Mouse (Mus musculus) cerebellum, adult 11 months (tissue): ENCODE measurements around the gene BC028528.
"Not testable (repeated sequence)": the region's sequence is repeated elsewhere in the genome, so short reads cannot be mapped to it uniquely, and the experiment has no call there.

ENCODE experiments used
- DNase-seq: peaks from one replicate; pipeline ENCODE4 v3.0.0; 2022

The BC028528 gene

DNA sequence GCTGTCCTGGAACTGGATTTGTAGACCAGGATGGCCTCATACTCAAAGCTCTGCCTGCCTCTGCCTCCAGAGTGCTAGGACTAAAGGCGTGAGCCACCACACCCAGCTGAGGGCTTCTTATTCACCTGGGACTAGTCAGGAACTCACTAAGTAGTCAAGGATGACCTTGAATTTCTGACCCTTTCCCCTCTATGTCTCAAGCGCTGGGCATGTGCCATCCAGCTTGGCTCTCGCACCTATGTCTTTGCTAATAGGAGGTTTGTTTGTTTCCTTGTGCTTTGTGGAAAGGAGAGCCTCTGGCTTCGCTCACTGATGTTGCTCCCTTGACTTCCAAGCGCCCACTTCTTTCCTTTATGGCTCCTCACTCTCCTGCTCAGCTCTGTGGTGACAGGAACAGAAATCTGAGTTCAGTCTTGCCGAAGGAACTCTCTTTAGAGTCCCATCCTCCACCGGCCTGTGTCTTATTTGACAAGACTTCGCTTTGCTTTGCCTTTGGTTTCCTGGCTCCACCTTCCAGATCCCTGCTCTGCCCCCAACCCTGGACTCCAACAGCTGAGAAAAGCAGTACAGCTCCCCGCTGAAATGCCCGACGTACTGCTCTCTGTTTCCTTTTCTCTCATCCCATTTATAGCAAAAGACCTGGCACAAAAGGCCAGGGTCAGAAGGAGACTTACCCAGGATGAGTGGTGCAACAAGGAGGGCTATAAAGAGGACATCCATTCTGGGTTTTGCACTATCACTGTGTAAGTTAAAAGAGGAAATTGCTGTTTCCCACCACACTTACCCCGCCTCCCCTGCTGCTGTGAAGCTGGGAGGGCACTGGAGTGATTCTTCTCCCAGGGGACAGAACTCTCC, at the start of gene BC028528:
Gene BC028528 (minus strand): TSS at position 795 of the 855 bp plus-strand sequence.
- DNase-seq = no peak

DNA sequence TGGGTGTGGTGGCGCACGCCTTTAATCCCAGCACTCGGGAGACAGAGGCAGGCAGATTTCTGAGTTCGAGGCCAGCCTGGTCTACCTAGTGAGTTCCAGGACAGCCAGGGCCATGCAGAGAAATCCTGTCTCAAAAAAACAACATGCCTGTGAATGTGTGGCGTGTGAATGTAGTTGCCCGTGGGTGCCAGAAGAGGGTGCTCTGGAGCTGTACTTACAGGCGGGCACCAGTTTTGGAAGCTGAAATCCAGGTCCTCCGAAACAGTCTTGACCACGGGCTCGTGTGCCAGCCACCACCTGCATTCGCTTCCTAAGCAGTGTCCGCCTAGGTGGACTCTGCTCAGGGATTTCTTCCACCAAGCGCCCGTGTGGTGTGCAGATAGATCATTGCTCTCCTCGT, 47.0 kb upstream of the BC028528 start:
- no peak for DNase-seq

DNA sequence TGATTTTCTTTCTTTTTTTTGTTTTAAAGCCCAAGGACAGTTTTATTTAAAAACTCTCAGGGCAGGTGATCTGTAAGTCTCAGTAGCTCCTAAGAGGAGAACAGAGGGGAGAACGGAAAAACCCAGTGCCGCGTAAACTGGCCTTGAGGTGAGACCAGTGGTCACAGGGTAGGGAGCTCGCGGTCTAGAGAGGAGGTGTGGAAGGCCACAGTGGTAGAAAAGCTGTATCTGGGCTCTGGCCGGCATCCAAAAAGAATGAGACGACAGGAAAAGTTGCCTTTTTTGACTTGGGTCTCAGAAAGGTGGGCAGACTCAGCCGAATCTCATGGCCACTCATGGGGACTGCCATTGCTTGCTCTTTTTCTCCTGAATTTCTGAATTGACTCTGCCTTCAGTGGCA, 46.4 kb upstream of the BC028528 start:
- DNase-seq = no peak

DNA sequence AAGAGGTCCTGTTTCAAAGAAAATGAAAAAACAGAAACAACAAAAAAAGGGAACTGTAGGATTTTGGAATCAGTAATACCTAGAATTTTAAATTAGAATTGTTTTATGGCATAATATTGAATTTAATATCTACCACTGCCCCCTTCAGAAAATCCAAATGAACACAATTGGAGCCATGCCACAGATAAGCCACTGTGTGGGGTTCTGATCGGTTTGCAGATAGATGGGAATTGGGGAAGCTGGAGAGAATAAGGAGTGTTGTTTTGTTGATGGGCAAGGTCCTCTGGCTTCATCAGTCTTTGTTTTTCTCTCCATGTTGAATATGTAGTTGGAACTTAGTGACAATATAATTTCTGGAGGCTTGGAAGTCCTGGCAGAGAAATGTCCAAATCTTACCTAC, 42.6 kb upstream of the BC028528 start:
- no peak for DNase-seq

DNA sequence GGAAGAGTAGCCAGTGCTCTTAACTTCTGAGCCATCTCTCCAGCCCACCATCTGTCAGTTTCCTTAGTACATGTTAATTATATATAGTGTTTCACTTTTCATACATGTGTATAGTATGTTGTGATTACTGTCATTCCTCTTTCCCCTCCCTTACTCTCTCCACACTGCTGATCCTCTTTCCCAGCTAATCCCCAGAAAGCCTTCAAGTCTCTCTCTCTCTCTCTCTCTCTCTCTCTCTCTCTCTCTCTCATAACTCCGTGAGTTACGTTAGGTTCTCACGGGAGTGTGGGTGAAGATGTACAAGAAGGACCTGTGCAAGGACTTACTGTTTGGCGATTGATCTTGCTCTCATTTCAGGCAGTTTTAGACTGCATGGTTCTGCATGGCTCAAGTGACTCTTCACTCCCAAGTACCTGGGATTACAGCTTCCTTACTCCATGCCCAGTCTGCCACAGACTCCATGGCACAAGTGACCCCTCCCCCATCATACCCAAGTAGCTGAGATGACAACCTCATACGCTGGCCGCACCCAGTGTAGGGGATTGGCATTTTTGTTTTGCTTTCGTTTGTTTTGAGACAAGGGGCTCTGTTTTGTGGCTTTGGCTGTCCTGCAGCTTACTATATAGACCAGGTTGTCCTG, 41.4 kb upstream of the BC028528 start:
- DNase-seq = no peak

DNA sequence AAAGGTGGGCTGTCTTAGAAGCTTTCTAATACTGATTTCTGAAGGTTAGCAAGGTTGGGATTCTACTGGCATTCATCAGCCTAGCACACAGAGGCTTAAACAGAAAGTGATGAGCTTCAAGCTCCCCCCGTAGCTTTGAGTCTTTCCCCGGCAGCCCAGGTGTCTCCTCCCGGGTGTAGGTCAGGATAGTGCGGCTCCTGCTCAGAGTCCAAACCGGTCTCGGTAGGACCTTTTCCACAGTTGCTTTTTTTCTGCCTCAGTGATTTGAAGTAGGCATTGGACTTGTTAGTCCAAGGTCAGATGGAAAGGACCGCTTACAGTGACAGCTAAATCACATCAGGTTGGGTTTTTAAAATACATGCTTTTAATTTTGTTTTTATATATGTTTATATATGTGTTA, 40.8 kb upstream of the BC028528 start:
- no peak for DNase-seq

DNA sequence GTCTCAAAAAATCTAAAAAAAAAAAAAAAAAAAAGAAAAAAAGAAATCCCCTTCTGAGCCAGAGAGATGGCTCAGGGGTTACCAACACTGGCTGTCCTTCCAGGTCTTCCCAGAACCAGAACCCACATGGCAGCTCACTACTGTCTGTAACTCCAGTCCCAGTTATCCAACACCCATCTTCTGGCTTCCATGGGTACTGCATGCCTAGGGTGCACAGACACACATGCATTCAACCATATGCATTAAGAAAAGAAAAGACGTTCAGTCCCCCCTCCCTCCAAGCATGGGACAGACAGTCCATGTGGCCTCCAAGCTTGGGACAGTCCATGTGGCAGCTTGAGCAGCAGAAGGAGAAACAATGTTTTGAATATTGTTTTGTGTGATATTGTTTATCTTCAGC, 40.4 kb upstream of the BC028528 start:
- DNase-seq = no peak

DNA sequence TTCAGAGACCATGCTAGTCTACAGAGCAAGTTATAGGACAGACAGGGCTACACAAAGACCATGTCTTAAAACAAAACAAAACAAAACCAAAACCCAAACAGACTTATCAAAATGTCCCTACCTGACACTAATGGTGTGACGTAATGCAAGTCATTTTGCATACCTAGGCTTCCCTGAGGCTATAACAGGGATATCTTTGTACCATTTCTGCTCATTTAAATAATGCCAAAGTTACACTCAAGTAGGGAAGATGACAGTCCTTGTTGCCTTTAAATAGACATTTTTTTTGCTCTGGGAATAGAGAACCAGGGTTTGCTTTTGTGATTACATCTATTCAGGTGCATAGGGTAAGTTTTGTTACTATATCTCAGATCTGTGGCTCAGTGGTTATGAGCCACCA, 39.7 kb upstream of the BC028528 start:
- DNase-seq = no peak

DNA sequence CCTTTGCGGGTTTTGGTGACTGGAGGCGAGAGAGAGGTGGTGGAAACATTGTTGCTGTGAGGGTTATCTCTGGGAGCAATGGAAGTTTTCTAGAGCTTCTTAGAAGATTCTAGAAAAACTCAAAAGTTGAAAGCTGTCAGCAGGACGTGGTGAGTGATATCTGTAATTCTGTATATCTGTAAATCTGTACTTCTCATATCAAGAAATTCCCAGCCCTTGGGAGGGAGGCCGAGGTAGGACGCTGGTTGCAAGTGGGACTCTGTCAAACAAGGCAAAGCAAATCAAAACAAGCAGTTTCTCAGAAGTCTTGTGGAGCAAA, 38.6 kb upstream of the BC028528 start:
- DNase-seq = no peak

DNA sequence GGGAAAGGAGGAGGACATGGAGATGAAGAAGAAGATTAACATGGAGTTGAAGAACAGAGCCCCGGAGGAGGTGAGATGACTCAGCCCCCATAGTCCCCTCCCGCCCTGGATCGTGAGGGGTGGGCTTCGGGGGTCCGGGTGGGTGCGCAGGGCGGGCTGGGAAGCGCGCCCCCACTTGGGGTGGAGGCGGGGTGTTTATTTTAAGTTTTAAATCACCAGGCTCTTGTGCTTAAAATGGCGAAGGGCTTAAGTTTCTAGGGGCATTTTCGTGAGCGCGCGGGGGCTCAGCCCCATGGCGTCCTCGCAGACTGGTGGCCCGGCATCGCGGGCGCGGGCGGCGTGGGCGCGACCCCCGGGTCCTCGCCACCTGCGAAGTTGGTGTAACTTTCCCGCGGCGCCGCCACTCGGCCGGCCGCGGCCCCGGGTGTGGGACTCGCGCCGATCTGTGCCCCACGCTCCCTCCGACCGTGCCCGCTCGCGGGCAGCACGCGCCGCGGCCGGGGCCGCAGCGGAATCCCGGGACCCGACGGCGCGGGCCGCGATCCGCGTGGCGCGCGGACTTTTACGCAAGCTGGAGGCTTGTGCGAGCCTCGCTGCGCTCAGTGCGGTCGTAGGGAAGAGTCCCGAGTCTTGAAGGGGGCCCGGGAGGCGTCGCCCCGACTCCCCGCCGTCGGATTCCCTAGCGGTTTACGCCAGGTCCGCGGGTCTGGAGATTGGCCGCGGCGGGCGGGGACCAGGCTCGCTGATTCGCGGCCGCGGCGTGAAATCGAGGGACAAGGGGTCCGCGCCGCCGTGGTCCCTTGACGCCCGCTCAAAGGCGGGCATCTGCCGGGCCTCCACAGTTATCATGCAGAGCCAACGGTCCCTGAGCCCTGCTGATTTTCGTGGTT, 38.0 kb upstream of the BC028528 start:
- DNase-seq = peak; percentile 36

DNA sequence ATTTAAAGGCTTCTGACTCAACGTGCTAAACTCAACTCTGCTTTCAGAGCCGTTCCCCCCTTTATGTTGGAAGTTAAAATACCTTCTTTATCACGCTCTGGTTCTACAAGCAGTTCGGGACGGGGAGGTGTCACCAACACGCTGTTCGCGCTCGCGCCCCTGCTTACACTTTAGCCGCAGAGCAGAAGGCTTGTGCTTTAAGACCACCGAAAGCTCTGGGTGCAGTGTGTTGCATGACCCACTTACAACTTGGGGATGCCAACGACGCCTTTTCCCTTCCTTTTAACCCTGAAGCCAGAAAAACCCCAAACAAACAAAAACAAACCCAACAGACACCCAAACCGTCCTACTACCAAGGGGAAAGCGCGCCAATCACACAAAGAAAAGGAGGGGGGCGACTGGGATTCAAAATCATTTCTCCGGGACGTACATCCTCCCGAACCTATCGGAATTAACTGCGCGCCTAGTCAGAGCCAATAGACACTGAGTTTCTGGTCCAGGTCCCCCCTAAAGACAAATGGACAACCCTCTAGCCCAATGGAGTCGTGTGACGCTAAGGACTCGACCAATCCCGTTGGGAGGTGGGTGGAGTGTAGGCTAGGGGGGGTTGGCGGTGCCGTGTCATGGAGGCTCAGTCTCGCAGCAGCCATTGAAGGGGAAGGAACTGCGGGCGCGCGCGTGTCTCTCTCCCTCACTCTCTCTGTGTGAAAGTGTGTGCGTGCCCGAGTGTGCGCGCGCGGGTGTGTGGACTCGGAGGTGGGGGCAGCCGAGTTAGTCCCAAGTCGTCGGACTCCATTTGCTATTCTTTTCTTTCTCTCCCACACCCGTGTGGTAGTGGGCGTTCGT, 37.1 kb upstream of the BC028528 start, which contains the start of gene Anp32e:
Gene Anp32e (plus strand): TSS at position 589 of the 846 bp plus-strand sequence.
- peak; percentile 97 for DNase-seq

DNA sequence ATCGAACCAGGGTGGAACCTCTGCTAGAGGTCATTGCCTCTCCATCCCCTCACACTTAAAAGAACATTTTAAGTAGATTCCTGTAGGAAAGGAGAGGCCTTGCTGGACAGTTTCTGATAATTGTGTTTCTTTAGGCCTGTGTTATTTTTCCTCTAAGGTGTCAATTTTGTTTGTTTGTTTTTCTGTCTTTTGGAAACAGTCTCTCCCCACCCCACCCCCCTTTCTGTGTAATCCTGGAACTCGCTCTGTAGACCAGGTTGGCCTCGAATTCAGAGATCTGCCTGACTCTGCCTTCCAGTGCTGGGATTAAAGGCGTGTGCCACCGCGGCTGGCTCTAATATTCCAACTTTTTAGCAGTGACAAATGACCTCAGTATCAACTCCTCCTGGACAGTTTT, 36.5 kb upstream of the BC028528 start:
- DNase-seq = no peak

DNA sequence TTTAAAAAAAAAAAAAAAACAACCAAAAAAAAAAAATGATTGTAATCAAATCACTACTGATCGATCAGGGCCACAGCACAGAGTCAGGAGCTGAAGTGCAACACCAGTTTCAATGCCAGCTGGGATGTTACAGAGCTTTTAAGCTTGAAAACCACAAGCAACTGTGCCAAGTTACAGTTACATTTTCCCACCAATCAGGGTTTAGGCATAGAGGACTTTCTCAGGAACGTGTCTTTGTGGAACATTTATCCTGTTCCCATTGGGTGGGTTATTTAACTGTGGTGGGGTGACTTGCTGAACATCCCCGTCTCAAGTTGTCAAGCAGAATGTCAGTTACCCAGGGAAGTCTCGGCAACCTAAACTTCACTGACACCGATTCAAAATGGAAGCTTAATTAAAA, 33.3 kb upstream of the BC028528 start:
- DNase-seq = no peak

DNA sequence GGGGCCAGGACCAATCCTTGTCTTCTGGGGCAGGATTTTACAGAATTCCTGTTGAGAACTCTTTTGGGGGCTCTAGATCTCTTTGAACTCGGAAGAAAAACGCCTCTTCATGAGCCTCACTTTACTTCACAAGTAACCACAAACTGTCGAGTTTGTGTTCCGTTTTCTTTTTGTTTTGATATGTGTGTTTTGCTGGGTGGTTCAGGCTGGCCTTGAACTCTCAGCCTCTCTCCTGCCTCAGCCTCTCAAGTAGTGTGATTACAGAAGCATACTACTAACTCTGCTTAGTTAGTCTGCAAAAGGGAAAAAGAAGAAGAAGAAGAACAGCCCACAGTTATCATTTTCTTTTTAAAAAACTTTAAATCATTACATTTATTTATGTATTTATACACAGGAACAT, 32.4 kb upstream of the BC028528 start:
- no peak for DNase-seq

DNA sequence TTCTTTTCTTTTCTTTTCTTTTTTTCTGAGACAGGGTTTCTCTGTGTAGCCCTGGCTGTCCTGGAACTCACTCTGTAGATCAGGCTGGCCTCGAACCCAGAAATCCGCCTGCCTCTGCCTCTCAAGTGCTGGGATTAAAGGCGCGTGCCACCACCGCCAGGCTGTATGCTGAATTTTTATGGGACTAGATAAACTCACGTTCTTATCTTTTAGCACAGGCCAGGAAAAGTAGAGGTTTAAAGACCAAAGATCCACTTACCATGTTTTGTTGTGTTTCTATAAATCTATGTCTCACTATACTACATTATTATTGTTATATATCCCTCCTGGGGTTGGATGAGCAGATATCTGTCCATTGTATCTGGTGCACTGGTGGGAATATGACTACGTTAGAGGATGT, 31.6 kb upstream of the BC028528 start:
- DNase-seq = not testable (repeated sequence)

DNA sequence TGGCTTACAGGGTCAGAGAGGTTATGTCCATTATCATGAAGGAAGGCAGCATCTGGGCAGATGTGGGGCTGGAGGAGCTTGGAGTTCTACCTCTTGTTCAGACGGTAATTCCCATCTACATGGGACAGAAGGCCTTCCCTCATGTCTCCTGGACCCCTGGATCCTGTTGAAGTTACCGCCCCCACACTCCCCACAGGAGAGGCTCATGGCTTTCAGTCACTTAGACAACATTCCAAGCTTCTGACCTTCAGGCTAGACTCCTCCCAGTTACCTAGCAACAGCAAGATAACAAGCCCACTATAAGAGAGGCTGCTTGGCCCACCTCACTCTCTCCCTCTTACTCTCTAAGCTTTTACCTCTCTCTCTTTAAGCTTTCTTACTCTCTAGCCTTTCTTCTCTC, 28.7 kb upstream of the BC028528 start:
- DNase-seq = not testable (repeated sequence)

DNA sequence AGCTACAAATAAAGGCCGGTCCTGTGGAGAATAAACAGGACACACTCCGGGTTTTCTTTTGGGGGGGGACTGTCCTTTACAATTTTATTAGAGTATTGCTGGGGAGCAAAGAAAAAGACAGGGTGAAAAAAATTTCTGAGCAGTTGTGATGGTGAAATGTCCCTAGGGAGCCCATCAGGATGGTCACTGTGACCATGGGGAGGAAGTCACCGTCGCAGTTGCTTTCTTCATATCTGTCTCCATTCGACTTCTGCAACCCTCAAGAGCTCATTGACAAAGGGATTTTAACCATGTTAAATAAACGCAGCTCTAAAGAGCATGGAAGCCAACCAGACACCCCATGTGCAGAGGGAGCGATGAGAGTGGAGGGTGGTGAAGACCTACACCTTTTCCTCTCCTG, 25.0 kb upstream of the BC028528 start:
- no peak for DNase-seq

DNA sequence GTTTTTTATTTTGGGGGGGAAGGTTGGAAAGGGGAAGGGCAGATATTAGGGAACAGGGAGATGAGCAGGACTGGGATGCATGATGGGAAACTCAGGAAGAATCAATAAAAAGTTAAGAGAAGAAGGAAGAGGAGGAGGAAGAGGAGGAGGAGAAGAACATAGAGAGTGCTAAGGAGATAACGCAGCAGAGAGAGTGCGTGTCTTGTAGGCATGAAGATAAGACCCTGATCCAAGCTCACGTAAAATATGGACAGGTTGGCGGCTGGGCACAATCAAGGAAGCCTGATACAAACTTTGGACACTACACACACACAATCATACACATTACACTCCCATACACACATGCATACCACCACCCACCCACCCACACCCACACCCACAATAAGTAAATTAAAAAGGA, 22.9 kb upstream of the BC028528 start:
- no peak for DNase-seq

DNA sequence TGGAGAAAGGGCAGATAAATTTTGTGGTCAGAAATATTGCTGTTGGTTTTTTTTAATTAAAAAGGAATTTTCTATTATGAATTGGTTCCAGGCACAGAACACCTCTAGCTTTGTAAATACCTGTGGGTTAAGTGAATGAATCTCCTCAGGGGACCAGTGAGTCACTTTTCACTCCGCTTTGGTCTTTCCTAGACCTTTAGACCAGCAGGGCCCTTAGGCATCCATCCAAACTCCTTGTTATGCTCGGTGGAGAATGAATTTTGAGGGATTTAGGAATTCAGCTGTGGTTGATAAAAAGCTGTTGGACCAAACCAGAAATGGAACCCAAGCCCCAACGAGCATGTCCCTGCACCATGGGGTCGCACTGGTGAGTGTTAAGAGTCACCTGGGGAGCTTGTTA, 15.8 kb upstream of the BC028528 start:
- DNase-seq = no peak

DNA sequence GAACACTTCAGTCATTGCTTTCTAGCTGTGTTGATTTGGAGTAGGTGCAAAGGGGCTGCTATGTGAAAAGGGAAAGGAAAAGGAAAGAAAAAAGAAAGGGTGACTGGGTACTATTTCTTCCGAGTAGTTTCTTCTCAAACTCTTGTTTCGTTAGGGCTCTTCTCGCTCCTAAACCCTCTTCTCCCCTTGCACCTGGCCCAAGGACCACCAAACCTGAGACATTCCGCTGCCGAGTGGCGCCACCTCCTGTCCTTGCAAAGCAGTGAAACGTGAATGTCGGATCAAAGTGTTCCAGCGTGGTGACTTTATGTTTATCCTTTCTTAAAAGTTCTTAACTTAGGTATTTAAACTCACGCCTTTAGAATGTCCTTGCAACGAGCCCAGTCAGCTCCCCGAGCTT, 15.1 kb upstream of the BC028528 start:
- no peak for DNase-seq

DNA sequence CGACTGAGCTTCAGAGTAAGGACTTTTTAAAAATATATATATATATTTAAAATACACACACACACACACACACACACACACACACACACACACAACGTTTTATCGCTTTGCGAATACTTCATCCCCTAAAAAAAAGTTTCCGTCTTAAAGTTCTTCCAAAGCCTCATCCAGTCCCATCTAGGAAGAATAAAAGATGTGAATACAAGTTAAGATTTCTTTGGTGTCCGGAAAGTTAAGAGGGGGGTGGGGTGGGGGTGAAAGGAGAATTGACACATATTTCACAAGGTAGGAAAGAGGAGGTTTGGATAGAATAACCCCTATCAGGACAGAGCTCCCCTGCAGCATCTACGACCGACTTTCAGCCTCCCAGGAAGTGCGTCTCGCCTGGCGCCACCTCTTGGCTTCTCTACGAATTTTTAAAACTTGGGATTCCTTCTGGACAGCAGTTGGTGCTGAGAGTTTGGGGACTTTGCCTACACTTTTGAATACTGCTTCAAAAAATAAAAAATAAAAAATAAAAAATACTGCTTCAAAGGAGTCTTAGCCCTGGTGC, 14.2 kb upstream of the BC028528 start:
- peak; percentile 34 for DNase-seq
